Mouse (Mus musculus): ENCODE data around the gene Unc13a. TPM values are rescaled to one million over a fixed set of nuclear protein-coding genes. Genes with fewer than 3 reads are reported as not detected.

Unc13a gene
- polyA plus RNA-seq, 1 experiment = 1.5 TPM

- Histone ChIP-seq H3K79me2 (ENCODE audit: control insufficient read depth, insufficient read depth) (no peaks in the 10 kb centered on the region), H3ac (ENCODE audit: control insufficient read depth, insufficient read length, low read depth) (no peak overlapping the region), H3K27me3 (ENCODE audit: control insufficient read depth, insufficient read depth, insufficient read length) (no peaks in the 10 kb centered on the region), H3K36me3 (ENCODE audit: control insufficient read depth, insufficient read depth) (no peaks in the 10 kb centered on the region), H3K4me3 (ENCODE audit: insufficient read depth, poor library complexity, severe bottlenecking) (no peak overlapping the region), H3K79me3 (ENCODE audit: low read depth) (no peaks in the 10 kb centered on the region)
- no peak for TF ChIP-seq USF1 (IDR thresholded peaks at IDR 0.05; ENCODE audit: low read depth)
- no peak for TF ChIP-seq MYOG (IDR thresholded peaks at IDR 0.05; ENCODE audit: control insufficient read depth, extremely low read depth, insufficient read length)
- TF ChIP-seq MYOD1 (IDR thresholded peaks at IDR 0.05; ENCODE audit: control insufficient read depth, insufficient read length, low read depth) = no peak
- no peak for TF ChIP-seq FOSL1 (IDR thresholded peaks at IDR 0.05; ENCODE audit: insufficient read depth, low read length, poor library complexity, severe bottlenecking)
- TF ChIP-seq CEBPB (IDR thresholded peaks at IDR 0.05; ENCODE audit: low read depth) = no peak
- TF ChIP-seq CTCF (IDR thresholded peaks at IDR 0.05; ENCODE audit: control insufficient read depth, insufficient read depth, insufficient read length) = no peak
- TF ChIP-seq MAX (IDR thresholded peaks at IDR 0.05) = no peak
Observed at GRCm38 (mm10) chr8:71604021-71604420, 67.5 kb downstream of the Unc13a start.

DNA sequence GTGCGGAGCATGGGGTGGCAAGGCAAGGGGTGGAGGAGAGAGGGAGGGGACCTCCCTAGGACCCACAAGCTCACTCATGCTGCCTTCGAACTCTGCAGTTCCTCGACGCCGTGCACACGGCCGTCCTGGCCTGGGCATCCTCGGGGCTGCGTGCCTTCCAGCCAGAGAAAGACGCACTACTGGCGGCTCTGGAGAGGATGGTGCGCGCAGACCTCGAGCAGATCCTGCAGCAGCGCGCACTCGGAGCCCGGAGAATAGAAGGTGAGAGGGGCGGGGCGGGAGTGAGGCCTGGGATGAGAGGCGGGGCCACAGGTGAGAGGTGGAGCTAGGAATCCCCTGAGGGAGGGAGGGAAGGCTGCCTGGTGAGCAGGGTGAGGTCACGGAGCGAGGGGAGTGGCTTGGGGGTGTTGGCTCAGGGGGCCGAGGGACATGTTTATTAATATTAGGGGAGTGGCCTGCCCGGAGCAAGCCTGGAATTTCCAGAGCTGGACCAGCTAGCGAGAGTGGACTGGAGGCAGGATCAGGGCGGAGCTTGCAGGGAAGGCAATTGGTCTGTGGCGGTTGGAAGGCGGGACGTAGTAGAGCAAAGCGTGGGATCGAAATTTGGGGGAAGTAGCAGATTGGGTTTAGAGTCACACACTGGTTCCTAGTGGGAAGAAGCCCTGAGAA lies 68.8 kb downstream of the Unc13a start:
- H3ac ChIP-seq (ENCODE audit: control insufficient read depth, insufficient read length, low read depth) = no peak overlapping the region
- no peak overlapping the region for H3K4me3 ChIP-seq (ENCODE audit: insufficient read depth, poor library complexity, severe bottlenecking)
- no peaks in the 10 kb centered on the region for H3K27me3 ChIP-seq (ENCODE audit: control insufficient read depth, insufficient read depth, insufficient read length)
- TF ChIP-seq MYOD1 (IDR thresholded peaks at IDR 0.05; ENCODE audit: control insufficient read depth, insufficient read length, low read depth) = no peak
- TF ChIP-seq USF1 (IDR thresholded peaks at IDR 0.05; ENCODE audit: low read depth) = no peak
- TF ChIP-seq FOSL1 (IDR thresholded peaks at IDR 0.05; ENCODE audit: insufficient read depth, low read length, poor library complexity, severe bottlenecking) = no peak
- TF ChIP-seq MAX (IDR thresholded peaks at IDR 0.05) = no peak
- no peak for TF ChIP-seq CTCF (IDR thresholded peaks at IDR 0.05; ENCODE audit: control insufficient read depth, insufficient read depth, insufficient read length)
- TF ChIP-seq CEBPB (IDR thresholded peaks at IDR 0.05; ENCODE audit: low read depth) = no peak
- no peak for TF ChIP-seq MYOG (IDR thresholded peaks at IDR 0.05; ENCODE audit: control insufficient read depth, extremely low read depth, insufficient read length)
- no peaks in the 10 kb centered on the region for H3K79me2 ChIP-seq (ENCODE audit: control insufficient read depth, insufficient read depth)
- H3K79me3 ChIP-seq (ENCODE audit: low read depth) = no peaks in the 10 kb centered on the region
- no peaks in the 10 kb centered on the region for H3K36me3 ChIP-seq (ENCODE audit: control insufficient read depth, insufficient read depth)

DNA sequence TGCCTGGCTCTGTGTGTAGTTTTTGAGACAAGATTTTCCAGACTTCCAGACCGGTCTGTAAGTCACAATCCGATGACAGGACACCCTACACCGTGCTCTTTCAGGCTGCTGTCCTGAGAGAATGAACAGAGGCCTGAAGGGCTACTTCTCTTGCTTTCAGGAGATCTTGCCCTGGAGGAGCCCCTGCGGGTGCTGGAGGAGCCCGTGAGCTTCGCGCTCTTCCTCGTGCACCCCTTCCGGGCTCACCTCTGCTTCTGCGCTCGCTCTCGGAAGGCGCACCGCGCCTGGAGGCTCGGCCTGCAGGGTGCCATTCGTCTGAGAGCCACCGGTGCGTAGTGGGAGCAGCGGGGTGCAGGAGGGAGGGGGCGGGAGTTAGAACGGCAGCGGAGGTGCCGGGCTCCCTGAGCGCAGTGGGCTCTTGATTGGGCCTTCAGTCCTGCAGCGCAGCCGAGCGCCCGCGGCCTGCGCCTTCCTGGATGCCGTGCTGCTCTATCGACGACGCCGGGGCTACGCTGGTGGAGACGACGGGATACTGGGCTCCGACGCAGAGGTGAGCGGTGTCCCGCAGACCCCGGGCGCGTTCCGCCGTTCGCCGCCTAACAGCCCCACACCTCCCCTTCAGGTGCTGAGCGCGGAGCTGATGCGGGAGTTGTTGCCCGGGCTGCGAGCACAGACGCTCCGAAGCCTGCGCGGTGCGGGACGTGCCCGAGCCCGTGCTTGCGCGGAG lies 69.5 kb downstream of the Unc13a start:
- no peak overlapping the region for H3ac ChIP-seq (ENCODE audit: control insufficient read depth, insufficient read length, low read depth)
- H3K79me3 ChIP-seq (ENCODE audit: low read depth) = no peaks in the 10 kb centered on the region
- no peaks in the 10 kb centered on the region for H3K79me2 ChIP-seq (ENCODE audit: control insufficient read depth, insufficient read depth)
- no peaks in the 10 kb centered on the region for H3K36me3 ChIP-seq (ENCODE audit: control insufficient read depth, insufficient read depth)
- no peaks in the 10 kb centered on the region for H3K27me3 ChIP-seq (ENCODE audit: control insufficient read depth, insufficient read depth, insufficient read length)
- TF ChIP-seq CEBPB (IDR thresholded peaks at IDR 0.05; ENCODE audit: low read depth) = no peak
- TF ChIP-seq FOSL1 (IDR thresholded peaks at IDR 0.05; ENCODE audit: insufficient read depth, low read length, poor library complexity, severe bottlenecking) = no peak
- no peak for TF ChIP-seq USF1 (IDR thresholded peaks at IDR 0.05; ENCODE audit: low read depth)
- TF ChIP-seq MYOG (IDR thresholded peaks at IDR 0.05; ENCODE audit: control insufficient read depth, extremely low read depth, insufficient read length) = no peak
- TF ChIP-seq MAX (IDR thresholded peaks at IDR 0.05) = no peak
- no peak for TF ChIP-seq MYOD1 (IDR thresholded peaks at IDR 0.05; ENCODE audit: control insufficient read depth, insufficient read length, low read depth)
- no peak for TF ChIP-seq CTCF (IDR thresholded peaks at IDR 0.05; ENCODE audit: control insufficient read depth, insufficient read depth, insufficient read length)
- H3K4me3 ChIP-seq (ENCODE audit: insufficient read depth, poor library complexity, severe bottlenecking) = no peak overlapping the region

DNA sequence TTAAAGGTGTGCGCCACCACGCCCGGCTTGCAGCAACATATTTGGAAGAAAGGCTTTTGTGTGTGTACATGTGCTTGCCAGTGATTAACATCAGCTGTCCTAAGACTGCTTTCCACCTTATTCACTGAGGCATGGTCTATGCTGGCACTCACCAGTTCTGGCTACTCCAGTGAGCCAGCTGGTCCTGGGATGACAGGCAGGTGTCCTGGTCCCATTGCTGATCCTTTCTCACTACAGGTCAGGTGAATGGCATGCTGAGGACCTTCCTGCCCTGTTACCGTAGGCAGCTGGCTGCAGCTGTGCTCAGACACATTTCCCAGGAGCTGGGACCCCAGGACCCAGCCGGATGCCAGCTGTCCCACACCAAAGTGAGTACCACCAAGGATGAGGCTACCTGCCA lies 72.7 kb downstream of the Unc13a start:
- Histone ChIP-seq H3K4me3 (ENCODE audit: insufficient read depth, poor library complexity, severe bottlenecking) (no peak overlapping the region), H3K36me3 (ENCODE audit: control insufficient read depth, insufficient read depth) (peaks cover 3% of the 10 kb centered on the region), H3ac (ENCODE audit: control insufficient read depth, insufficient read length, low read depth) (no peak overlapping the region), H3K27me3 (ENCODE audit: control insufficient read depth, insufficient read depth, insufficient read length) (no peaks in the 10 kb centered on the region), H3K79me3 (ENCODE audit: low read depth) (no peaks in the 10 kb centered on the region), H3K79me2 (ENCODE audit: control insufficient read depth, insufficient read depth) (peaks cover 2% of the 10 kb centered on the region)
- TF ChIP-seq FOSL1 (IDR thresholded peaks at IDR 0.05; ENCODE audit: insufficient read depth, low read length, poor library complexity, severe bottlenecking) = no peak
- no peak for TF ChIP-seq USF1 (IDR thresholded peaks at IDR 0.05; ENCODE audit: low read depth)
- TF ChIP-seq MAX (IDR thresholded peaks at IDR 0.05) = no peak
- TF ChIP-seq CTCF (IDR thresholded peaks at IDR 0.05; ENCODE audit: control insufficient read depth, insufficient read depth, insufficient read length) = no peak
- no peak for TF ChIP-seq MYOD1 (IDR thresholded peaks at IDR 0.05; ENCODE audit: control insufficient read depth, insufficient read length, low read depth)
- TF ChIP-seq MYOG (IDR thresholded peaks at IDR 0.05; ENCODE audit: control insufficient read depth, extremely low read depth, insufficient read length) = no peak
- no peak for TF ChIP-seq CEBPB (IDR thresholded peaks at IDR 0.05; ENCODE audit: low read depth)

GRCm38 (mm10) chr8:71598375-71598774 lies 73.2 kb downstream of the Unc13a start:
- TF ChIP-seq FOSL1 (IDR thresholded peaks at IDR 0.05; ENCODE audit: insufficient read depth, low read length, poor library complexity, severe bottlenecking) (no peak), MYOD1 (IDR thresholded peaks at IDR 0.05; ENCODE audit: control insufficient read depth, insufficient read length, low read depth) (no peak), CEBPB (IDR thresholded peaks at IDR 0.05; ENCODE audit: low read depth) (no peak), CTCF (IDR thresholded peaks at IDR 0.05; ENCODE audit: control insufficient read depth, insufficient read depth, insufficient read length) (no peak), MYOG (IDR thresholded peaks at IDR 0.05; ENCODE audit: control insufficient read depth, extremely low read depth, insufficient read length) (no peak), USF1 (IDR thresholded peaks at IDR 0.05; ENCODE audit: low read depth) (no peak), MAX (IDR thresholded peaks at IDR 0.05) (no peak)
- H3K4me3 ChIP-seq (ENCODE audit: insufficient read depth, poor library complexity, severe bottlenecking) = no peak overlapping the region
- H3ac ChIP-seq (ENCODE audit: control insufficient read depth, insufficient read length, low read depth) = no peak overlapping the region
- H3K27me3 ChIP-seq (ENCODE audit: control insufficient read depth, insufficient read depth, insufficient read length) = no peaks in the 10 kb centered on the region
- peaks cover 3% of the 10 kb centered on the region for H3K36me3 ChIP-seq (ENCODE audit: control insufficient read depth, insufficient read depth)
- peaks cover 7% of the 10 kb centered on the region for H3K79me2 ChIP-seq (ENCODE audit: control insufficient read depth, insufficient read depth)
- H3K79me3 ChIP-seq (ENCODE audit: low read depth) = peaks cover under 1% of the 10 kb centered on the region
